In genomic region chr8:72549314-72549892, GRCm38 (mm10) we compare ENCODE assay signal across 8 mouse cellular contexts. TPM values are rescaled to one million over a fixed set of nuclear protein-coding genes. Genes with fewer than 3 reads are reported as not detected.
A peak's percentile ranks its signal among the peaks of the same experiment; 100 is the strongest.
DNase-seq lines count a peak whose midpoint lies in the region; ATAC-seq lines count a peak whose summit lies in the region.

No protein-coding gene starts in this region.

- H3K36me3 ChIP-seq in megakaryocyte, embryonic 14.5 days (replicated peaks; ENCODE audit: low read length): peaks cover 49% of the 10 kb centered on the region
- H3K36me3 ChIP-seq in embryonic facial prominence, embryonic 13.5 days: peaks cover 24% of the 10 kb centered on the region
- peaks cover 8% of the 10 kb centered on the region; the same call in 1 of the 2 replicates for H3K36me3 ChIP-seq in hindbrain, embryonic 15.5 days

- H3K9me3 ChIP-seq in megakaryocyte, embryonic 14.5 days: no peaks in the 10 kb centered on the region
- no peaks in the 10 kb centered on the region for H3K9me3 ChIP-seq in embryonic facial prominence, embryonic 13.5 days
- no peaks in the 10 kb centered on the region for H3K9me3 ChIP-seq in hindbrain, embryonic 15.5 days

- H3K4me2 ChIP-seq in embryonic facial prominence, embryonic 13.5 days: peak overlapping the region; percentile 79
- H3K4me2 ChIP-seq in hindbrain, embryonic 15.5 days: peak overlapping the region; percentile 99

- DNase-seq in lung, postnatal 36 days: peak; percentile 87
- DNase-seq in frontal cortex, postnatal 14 days (ENCODE audit: low spot score in 2 of 2): no peak
- DNase-seq in gastrocnemius, postnatal 25 days: no peak
- no peak for DNase-seq in gastrocnemius, postnatal 10 days

- no peak for ATAC-seq in megakaryocyte, adult 5-6 weeks (ENCODE audit: poor library complexity, severe bottlenecking)
- no peak for ATAC-seq in embryonic facial prominence, embryonic 13.5 days (ENCODE audit: insufficient number of reproducible peaks, insufficient read depth, low FRiP score, low TSS enrichment, low read depth)
- ATAC-seq in hindbrain, embryonic 15.5 days (ENCODE audit: low FRiP score, low read depth): no peak

- peak overlapping the region; percentile 99 for H3K9ac ChIP-seq in embryonic facial prominence, embryonic 13.5 days
- H3K9ac ChIP-seq in hindbrain, embryonic 15.5 days: peak overlapping the region; percentile 99

- 7% methylated on average over 5 of the region's 5 CpGs for WGBS in embryonic facial prominence, embryonic 13.5 days
- WGBS in hindbrain, embryonic 15.5 days: 13% methylated on average over 5 of the region's 5 CpGs

- H3K4me1 ChIP-seq in megakaryocyte, embryonic 14.5 days: peaks cover 76% of the 10 kb centered on the region
- H3K4me1 ChIP-seq in embryonic facial prominence, embryonic 13.5 days: peaks cover 28% of the 10 kb centered on the region
- H3K4me1 ChIP-seq in hindbrain, embryonic 15.5 days (replicated peaks): peaks cover 55% of the 10 kb centered on the region

- no peaks in the 10 kb centered on the region for H3K27me3 ChIP-seq in megakaryocyte, embryonic 14.5 days (replicated peaks)
- no peaks in the 10 kb centered on the region for H3K27me3 ChIP-seq in embryonic facial prominence, embryonic 13.5 days
- H3K27me3 ChIP-seq in hindbrain, embryonic 15.5 days: no peaks in the 10 kb centered on the region

- H3K4me3 ChIP-seq in megakaryocyte, embryonic 14.5 days (replicated peaks): peak overlapping the region; percentile 99
- peak overlapping the region; percentile 96 for H3K4me3 ChIP-seq in embryonic facial prominence, embryonic 13.5 days
- peak overlapping the region; percentile 94 for H3K4me3 ChIP-seq in hindbrain, embryonic 15.5 days

- H3K27ac ChIP-seq in embryonic facial prominence, embryonic 13.5 days: peak overlapping the region; percentile 97
- H3K27ac ChIP-seq in hindbrain, embryonic 15.5 days (replicated peaks): peak overlapping the region; percentile 87

RNA-seq across cellular contexts. Expression of gene Med26, which starts 1.3 kb away (rescaled TPM):
- polyA plus RNA-seq in megakaryocyte, embryonic 14.5 days (2012; ENCODE audit: insufficient read depth, low replicate concordance): 19.9 and 33.8 TPM in 2 replicates
- total RNA-seq in megakaryocyte, adult 5-6 weeks (2015): 6.6 and 6.8 TPM in 2 replicates
- total RNA-seq in megakaryocyte, adult 5-6 weeks (2017): 4.2 and 4.7 TPM in 2 replicates
- polyA plus RNA-seq in embryonic facial prominence, embryonic 13.5 days (2015; fragmentation: Nextera tagmentation; extraction: Ambion mirVana): 20.1 and 20.4 TPM in 2 replicates
- 15.8 and 18.6 TPM in 2 replicates for polyA plus RNA-seq in hindbrain, embryonic 15.5 days (2015; fragmentation: Nextera tagmentation; extraction: Ambion mirVana)
- total RNA-seq in gastrocnemius, postnatal 25 days (2021): 1 to 10 TPM; 7.3 to 7.9 TPM
- 1 to 10 TPM; 7.0 to 9.3 TPM for total RNA-seq in gastrocnemius, postnatal 10 days (2021)

RNA-seq across cellular contexts. Expression of gene Smim7, which starts 21.5 kb away (rescaled TPM):
- polyA plus RNA-seq in megakaryocyte, embryonic 14.5 days (2012; ENCODE audit: insufficient read depth, low replicate concordance): 5.6 and 10.9 TPM in 2 replicates
- 48.7 and 55.8 TPM in 2 replicates for total RNA-seq in megakaryocyte, adult 5-6 weeks (2015)
- 43.2 and 61.5 TPM in 2 replicates for total RNA-seq in megakaryocyte, adult 5-6 weeks (2017)
- polyA plus RNA-seq in embryonic facial prominence, embryonic 13.5 days (2015; fragmentation: Nextera tagmentation; extraction: Ambion mirVana): 116 and 123 TPM in 2 replicates
- 122 TPM in 2 replicates for polyA plus RNA-seq in hindbrain, embryonic 15.5 days (2015; fragmentation: Nextera tagmentation; extraction: Ambion mirVana)
- 10 to 100 TPM; 64.0 to 76.2 TPM for total RNA-seq in gastrocnemius, postnatal 25 days (2021)
- 100 to 1,000 TPM in 1 of 2 experiments, 10 to 100 TPM in 1; 89.9 to 102 TPM for total RNA-seq in gastrocnemius, postnatal 10 days (2021)

RNA-seq across cellular contexts. Expression of gene Tmem38a, which starts 22.5 kb away (rescaled TPM):
- polyA plus RNA-seq in megakaryocyte, embryonic 14.5 days (2012; ENCODE audit: insufficient read depth, low replicate concordance): 3.5 TPM in 1 of 2 replicates, not detected in the other
- total RNA-seq in megakaryocyte, adult 5-6 weeks (2015): 3.7 and 5.6 TPM in 2 replicates
- total RNA-seq in megakaryocyte, adult 5-6 weeks (2017): 3.8 and 5.0 TPM in 2 replicates
- polyA plus RNA-seq in embryonic facial prominence, embryonic 13.5 days (2015; fragmentation: Nextera tagmentation; extraction: Ambion mirVana): 14.5 and 15.3 TPM in 2 replicates
- 33.7 and 34.2 TPM in 2 replicates for polyA plus RNA-seq in hindbrain, embryonic 15.5 days (2015; fragmentation: Nextera tagmentation; extraction: Ambion mirVana)
- total RNA-seq in gastrocnemius, postnatal 25 days (2021): 1,000 to 10,000 TPM; 1,062 to 1,195 TPM
- 100 to 1,000 TPM; 824 to 997 TPM for total RNA-seq in gastrocnemius, postnatal 10 days (2021)

RNA-seq across cellular contexts. Expression of gene Slc35e1, which starts 57.0 kb away (rescaled TPM):
- 2.1 and 2.4 TPM in 2 replicates for polyA plus RNA-seq in megakaryocyte, embryonic 14.5 days (2012; ENCODE audit: insufficient read depth, low replicate concordance)
- 50.7 and 54.0 TPM in 2 replicates for total RNA-seq in megakaryocyte, adult 5-6 weeks (2015)
- 45.7 and 49.9 TPM in 2 replicates for total RNA-seq in megakaryocyte, adult 5-6 weeks (2017)
- 15.4 and 19.6 TPM in 2 replicates for polyA plus RNA-seq in embryonic facial prominence, embryonic 13.5 days (2015; fragmentation: Nextera tagmentation; extraction: Ambion mirVana)
- polyA plus RNA-seq in hindbrain, embryonic 15.5 days (2015; fragmentation: Nextera tagmentation; extraction: Ambion mirVana): 17.8 and 20.0 TPM in 2 replicates
- total RNA-seq in gastrocnemius, postnatal 25 days (2021): 10 to 100 TPM; 36.6 to 43.0 TPM
- 10 to 100 TPM; 23.3 to 25.3 TPM for total RNA-seq in gastrocnemius, postnatal 10 days (2021)

Comparison
In these comparisons a context has a peak if more than half of its experiments do, and no peak if none do; other contexts are left out.
1. RNA of gene Tmem38a, which starts 22.5 kb away (total RNA-seq): 1,062 to 1,195 TPM in gastrocnemius, postnatal 25 days and 824 to 997 TPM in gastrocnemius, postnatal 10 days; 3.7 to 5.6 TPM in megakaryocyte, adult 5-6 weeks; every median in the first group is over 100 times any median in the second.
2. Peak in every context shown above with its lines, with median percentiles within 50 percentile points of each other: H3K4me3 ChIP-seq.